Mouse (Mus musculus): ENCODE data around the gene Ugt1a9.

Ugt1a9 gene

DNA sequence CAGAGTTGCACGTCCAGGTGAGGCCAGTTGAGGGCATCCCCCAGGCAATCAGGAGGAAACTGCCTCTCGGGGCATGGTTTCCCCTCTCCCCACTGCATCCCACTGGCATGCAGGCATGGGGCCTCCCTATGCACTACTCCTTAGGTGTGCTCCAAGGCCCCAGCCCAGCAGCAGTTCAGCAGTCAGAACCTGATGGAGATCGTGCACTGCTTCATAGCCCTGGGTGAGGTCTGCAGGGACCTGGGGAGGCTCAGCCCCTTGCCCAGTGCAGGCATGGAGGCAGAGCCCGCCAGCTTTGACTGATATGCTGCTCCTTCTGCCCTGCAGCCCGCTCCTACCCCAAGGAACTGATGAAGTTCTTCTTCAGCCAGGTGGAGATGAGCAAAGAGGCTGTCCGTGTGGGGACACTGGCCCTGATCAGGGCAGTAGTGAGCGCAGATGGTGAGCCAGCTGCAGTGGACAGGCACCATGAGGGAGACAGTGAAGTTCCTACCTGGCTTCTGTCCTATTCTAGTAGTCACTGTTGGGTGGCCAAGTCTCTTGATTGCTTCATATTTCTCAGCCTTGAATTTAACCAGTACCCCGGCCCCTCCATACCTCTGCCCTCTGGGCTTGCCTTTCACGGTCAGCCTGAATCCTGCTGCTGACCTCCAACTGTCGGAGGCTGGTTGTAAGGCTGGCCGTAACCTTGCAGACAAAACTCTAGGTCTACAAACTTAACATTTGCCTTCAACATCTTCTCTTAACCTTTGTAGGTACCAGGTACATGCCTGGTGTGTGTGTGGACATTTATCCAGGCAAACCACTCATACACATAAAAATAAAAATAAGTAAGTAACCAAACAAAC lies 164.7 kb downstream of the Ugt1a9 start:
- peak in 1 of 2 experiments; percentile 27 for DNase-seq (ENCODE audit: low spot score in 2 of 2)

DNA sequence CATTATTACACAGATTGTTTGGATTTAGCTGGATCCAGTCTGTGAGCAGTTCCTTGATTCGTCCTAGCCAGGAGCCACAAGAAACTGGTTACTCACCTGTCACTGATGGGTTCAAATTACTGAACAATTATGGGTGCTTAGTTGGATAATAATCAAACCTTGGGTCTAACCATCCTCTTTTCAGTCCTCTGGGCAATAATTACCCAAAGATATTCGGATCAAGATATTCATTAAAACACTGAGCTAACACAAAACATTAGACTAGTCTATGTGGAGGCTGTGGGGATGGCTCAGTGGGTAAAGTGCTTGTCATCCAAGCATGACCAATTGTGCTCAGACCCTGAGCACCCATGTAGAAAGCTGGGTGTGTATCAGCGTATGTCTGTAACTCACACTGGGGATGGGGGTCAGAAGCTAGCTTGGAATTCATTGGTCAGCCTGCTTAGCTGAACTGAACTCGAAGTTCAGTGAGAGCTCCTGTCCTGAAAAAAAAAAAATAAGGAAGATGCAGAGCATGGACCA lies 165.4 kb downstream of the Ugt1a9 start:
- peak in 1 of 2 experiments; percentile 8 for DNase-seq (ENCODE audit: low spot score in 2 of 2)

DNA sequence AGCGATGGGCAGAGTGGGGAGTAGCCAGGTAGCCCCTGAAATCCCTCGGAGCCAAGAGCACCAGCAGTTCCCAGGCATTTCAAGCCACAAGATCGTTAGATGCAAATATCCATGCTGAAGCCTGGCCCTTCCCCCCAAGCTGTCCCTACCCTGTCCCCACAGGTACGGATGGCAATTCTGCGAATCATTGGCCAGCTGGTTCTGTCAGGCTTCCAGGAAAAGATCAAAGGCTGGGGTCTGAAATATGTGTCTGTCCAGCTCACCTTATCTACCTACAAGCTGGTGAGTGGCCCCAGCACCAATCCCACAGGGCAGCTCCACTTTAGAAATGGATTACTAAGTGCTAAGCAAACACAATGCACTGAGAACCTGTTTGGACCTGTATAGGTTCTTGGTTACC lies 166.7 kb downstream of the Ugt1a9 start:
- DNase-seq (ENCODE audit: low spot score in 2 of 2): peak in 1 of 2 experiments; percentile 25

DNA sequence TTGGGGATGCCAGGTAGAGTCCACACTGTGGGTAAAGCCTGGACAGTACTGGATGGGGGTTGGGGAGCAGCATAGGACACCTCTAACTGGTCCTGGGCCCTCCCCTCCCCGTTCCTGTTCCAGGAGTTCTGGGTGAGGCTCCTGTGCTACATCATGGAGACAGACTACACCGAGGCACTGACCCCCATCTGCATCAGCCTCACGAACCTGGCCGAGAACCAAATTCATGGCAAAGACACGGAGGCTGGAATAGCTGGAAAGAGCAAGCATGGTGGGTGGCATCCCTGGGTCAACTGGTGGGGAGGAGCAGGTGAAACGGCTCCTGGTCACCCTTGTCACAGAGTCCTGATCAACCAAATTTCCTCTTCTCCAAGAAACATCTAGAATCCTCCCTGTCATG lies 168.2 kb downstream of the Ugt1a9 start:
- DNase-seq (ENCODE audit: low spot score in 2 of 2): peak in 1 of 2 experiments; percentile 34

DNA sequence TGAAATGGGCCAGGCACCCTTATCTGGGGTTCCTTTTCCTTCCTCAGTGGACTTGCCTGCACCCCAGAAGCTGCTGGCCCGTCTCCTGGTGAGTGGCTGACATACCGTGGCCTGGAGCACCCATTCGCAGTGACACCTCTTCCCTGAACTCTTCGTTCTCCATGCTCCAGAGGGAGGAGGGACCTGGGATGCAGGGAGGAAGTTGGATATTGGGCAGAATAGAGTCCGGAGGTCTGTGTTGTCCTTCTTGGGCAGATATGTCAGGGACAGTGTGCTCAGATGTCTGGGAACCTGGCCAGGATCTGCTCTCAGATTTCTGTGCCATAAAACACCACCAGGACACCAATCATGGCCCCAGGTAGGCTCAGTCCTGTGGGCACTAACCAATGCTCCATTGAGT lies 169.5 kb downstream of the Ugt1a9 start:
- DNase-seq (ENCODE audit: low spot score in 2 of 2): peak in 1 of 2 experiments; percentile 21

DNA sequence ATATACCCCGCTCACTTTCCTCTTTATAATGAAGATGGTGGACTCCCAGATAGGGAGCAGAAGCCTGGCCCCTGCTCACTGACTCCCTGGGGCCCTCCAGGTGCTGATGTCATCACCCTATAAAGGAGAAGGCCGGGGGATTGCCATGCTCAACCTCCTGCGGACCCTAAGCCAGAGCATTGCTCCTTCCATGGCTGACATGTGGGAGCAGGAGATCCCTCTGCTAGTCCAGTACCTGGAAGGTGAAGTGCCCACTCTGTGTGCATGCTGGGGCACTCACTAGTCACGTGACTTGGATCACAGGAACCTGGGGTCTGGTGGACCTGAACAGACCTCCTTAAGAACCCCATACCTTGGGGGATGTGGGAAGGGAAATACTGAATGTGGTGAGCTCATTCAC lies 170.0 kb downstream of the Ugt1a9 start:
- DNase-seq (ENCODE audit: low spot score in 2 of 2): peak in 1 of 2 experiments; percentile 27

DNA sequence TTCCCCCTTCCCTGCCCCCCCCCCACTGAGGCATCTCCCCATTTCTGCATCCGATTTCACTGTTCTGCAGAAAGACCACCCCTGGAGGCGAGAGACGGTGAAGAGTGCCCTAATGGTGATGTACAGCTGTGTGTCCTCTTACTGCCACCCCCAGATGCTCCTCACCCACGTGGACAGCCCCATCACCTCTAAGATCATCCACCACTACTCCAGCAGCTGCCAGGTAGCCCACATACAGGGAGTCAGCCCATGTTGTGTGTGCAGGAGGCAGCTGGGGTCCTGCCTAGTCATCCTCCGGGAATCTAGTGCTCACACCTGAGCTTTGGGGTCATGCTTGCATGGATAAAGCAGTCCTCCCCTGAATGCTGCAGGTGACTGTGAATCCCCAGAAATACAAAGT lies 173.3 kb downstream of the Ugt1a9 start:
- peak in 1 of 2 experiments; percentile 25 for DNase-seq (ENCODE audit: low spot score in 2 of 2)

DNA sequence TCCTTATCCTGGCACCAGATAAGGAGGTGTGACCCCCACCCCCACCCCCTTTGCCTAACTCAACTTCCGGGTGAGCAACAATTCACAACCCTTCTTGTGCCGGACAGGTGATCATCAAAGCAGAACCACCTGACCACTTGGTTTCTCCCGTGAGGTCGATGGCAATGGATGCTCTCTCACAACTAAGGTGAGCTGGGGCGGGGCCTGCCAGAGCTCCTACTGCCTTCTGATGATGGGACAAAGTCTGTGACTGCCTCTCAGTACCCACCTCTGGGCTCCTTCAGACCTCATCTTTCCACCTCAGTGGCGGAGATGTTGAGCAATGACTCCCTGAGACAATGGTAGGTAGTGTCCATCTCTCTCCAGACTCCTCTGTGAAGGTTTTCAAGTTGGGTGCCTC lies 175.3 kb downstream of the Ugt1a9 start:
- peak in 1 of 2 experiments; percentile 32 for DNase-seq (ENCODE audit: low spot score in 2 of 2)

DNA sequence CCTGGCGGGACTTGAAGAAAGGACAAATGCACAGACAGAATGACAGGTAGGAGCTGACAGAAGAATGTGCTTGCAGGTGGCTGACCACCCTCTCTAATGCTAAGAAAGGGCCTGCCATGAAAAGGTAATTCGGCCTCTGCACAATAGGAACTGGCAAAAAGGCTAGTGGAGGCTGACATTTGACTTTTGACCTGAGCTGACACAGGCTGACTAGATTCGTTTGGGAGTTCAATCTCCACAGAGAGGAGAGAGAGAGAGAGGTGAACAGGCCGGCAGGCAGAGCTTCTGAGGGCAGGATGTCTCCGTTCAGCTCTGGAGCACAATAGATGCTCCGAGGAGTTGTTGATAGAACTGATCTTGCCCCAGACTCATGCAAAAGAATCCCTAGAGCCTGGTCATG lies 175.8 kb downstream of the Ugt1a9 start:
- no peak for DNase-seq (ENCODE audit: low spot score in 2 of 2)

DNA sequence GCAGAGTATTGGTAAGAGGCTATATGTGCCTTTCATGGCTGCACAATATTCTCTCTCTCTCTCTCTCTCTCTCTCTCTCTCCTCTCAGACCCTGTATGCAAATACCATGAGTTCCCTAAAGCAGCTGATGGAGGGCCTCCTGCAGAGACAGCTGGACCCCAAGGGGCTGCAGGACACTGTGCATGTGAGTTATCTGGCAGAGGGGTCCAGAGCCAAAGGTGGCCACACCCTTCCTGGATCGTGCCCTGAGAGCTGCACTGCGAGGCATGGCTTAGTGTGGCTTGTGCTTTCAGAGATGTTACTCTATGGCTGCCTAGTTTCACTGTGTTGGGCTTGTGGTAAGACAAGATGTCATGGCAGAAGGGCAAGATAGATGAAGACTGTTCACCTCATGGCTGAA lies 177.1 kb downstream of the Ugt1a9 start:
- peak in 1 of 2 experiments; percentile 26 for DNase-seq (ENCODE audit: low spot score in 2 of 2)

DNA sequence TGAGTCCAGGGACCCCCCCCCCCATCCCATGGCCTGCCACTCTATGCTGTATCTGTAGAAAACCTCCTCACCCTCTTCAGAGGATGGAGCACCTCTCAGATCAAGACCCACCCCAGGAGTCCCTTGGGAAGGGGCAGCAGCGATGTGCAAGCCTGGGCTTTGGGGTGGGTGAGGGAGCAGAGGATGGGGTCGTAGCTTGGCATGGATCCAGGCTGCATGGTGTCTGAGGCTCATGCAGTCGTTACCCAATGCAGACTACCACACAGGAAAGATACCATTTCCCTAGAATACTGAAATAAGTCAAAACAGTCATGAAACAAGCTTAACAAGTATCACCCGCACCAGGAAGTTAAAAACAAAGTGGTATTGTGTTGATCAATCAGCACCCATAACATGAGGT lies 178.1 kb downstream of the Ugt1a9 start:
- DNase-seq (ENCODE audit: low spot score in 2 of 2): no peak

DNA sequence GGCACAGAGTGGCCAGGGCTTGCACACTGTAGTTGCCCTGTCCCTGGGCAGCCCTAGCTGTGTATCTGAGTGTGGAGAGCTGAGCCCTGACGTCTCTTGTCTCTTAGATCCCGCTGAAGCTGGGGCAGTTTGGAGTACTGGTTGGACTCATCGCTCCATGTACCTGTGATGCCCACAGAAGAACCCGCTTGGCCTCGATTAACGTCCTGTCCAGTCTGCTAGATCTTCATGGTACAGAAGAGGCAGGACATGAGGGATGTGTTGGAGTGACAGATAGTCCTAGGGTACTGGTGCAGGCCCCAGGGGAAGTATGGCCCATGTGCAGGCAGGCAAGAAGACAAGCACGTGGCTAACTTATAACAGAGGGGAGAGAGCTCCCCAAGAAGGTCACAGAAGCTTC lies 179.0 kb downstream of the Ugt1a9 start:
- no peak for DNase-seq (ENCODE audit: low spot score in 2 of 2)

DNA sequence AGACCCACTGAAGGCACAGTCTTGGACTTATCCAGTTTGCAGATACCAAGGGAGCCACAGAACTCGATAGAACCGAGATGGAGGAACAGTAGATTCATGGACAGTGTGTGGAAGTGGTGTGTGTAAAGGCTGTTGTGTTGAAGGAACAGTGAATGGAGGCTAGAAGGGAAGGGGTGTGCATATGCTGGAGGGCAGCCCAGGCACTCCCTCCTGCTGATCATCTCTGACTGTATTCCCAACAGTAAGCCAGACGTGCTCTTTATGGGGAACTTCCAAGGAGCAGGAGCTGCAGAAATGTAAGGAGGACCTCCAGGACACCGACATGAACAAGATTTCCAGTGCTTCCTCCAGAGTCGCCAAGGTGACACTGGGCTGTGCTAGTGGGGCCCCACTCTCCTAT lies 179.4 kb downstream of the Ugt1a9 start:
- DNase-seq (ENCODE audit: low spot score in 2 of 2): no peak

DNA sequence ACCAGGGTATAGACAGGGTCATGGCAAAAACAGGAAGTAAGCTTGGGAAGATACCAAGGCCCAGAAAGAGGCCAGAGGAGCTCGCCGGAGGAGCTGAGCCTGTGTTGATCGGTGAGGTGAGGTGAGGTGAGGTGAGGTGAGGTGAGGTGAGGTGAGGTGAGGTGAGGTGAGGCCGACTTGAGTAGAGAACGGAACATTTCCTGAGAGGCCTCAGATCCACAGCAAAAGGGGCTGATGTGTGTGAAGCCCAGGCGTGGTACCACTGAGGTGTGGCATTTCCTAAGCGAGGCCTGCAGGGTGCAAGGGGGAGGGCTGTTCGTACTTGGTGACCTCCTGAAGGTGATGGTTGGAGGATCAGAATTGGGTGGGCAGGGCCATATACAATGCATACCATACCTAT lies 182.5 kb downstream of the Ugt1a9 start:
- DNase-seq (ENCODE audit: low spot score in 2 of 2): no peak

DNA sequence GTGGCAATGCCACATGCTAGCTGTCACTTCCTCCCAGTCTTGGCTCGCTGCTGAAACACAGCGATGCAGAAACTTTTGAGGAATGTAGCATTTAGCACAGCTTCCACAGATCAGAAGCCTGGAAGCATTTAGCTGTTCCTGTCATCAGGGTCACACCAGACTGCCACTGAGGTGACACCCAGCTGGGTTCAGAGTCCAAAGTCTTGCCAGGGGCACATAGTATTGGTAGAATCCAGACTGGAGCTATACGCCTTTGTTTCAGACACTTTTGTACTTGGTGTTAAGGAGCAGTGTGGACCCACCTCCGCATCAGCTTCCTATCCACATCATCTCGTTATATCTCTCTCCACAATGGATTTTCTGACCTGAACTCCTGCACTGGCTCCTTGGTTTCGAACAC lies 182.9 kb downstream of the Ugt1a9 start:
- no peak for DNase-seq (ENCODE audit: low spot score in 2 of 2)

DNA sequence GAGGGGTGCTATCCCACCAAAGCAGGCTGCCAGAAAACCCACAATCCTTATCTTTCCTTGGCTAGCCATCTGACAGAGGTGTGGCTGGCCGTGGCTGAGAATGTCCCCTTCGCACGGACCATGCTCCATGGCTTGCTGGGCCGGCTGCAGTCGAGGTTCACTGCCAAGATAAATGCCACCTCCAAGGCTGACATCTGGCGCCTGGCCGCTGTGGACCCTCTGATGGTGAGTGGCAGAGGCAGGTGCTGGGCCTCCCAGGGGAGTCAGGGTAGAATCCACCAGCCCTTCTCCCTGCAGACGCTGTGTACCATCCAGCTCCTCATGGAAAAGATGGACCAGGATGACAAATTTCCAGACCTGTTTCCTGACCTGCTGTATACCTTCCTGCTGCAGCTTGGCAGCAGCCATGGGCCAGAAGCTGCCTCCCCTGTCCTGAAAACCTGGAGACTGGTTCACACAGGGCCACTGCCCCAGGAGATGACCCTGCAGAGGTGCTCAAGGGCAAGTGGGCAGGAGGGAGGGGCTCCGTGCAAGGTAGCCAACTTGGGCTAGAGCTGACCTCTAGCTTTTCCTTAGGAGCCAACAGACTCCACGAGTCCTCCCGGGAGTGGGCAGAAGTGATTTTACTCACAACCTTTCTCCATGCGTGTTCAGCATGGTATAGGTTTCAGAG lies 184.3 kb downstream of the Ugt1a9 start:
- DNase-seq (ENCODE audit: low spot score in 2 of 2): no peak

DNA sequence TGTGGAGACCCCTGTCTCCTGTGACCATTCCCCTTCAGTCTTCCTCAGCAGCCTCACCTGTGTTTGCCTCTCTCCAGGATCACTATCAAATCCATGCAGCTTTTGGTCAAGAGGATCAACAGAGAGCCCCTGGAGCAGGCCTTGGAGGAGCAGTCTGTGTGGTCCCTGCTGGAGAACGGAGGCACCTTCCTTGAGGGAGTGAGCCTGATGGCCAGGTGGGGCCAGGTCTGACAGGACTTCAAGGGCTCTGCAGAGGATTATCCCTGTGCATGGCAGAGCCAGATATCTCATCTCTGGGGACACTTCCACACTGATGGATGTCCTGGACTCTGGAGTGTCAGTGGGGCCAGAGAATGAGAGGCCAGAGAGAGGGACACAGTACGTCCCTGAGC lies 184.9 kb downstream of the Ugt1a9 start:
- DNase-seq (ENCODE audit: low spot score in 2 of 2): no peak

DNA sequence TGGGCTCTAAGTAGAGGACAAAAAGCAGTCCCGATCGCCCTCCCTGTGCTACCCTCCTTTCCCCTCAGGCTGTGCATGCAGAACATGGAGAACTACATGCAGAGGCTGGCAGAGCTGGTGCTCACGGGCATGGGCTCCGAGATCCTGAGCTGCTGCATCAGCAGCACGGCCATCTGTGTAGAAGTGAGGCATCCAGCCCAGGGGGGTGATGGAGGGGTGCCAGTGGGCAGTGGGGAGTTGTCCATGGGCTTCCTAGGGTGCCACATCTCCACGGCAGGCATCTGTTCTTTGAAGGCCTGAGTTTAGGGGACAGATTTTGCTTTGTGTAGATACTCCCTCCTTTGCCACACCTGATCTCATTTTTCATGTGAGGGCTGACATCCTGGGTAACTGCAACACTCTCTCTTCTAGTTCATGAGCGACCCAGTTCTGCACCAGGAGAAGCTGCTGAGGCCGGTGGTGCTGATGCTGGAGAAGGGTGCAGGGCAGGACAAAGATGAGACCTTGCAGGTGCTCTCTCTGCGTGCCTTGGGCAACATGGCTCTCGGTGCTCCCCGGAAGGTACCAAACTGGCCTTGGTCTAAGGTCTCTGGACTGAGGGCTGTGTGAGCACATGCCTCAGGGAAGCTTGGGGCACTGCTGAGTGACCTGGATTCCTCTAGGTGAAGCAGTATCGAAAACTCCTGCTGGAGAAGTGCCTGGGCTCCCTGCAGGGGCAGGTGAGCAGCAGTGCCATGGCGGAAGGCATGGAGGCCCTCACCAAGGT lies 185.6 kb downstream of the Ugt1a9 start:
- no peak for DNase-seq (ENCODE audit: low spot score in 2 of 2)

DNA sequence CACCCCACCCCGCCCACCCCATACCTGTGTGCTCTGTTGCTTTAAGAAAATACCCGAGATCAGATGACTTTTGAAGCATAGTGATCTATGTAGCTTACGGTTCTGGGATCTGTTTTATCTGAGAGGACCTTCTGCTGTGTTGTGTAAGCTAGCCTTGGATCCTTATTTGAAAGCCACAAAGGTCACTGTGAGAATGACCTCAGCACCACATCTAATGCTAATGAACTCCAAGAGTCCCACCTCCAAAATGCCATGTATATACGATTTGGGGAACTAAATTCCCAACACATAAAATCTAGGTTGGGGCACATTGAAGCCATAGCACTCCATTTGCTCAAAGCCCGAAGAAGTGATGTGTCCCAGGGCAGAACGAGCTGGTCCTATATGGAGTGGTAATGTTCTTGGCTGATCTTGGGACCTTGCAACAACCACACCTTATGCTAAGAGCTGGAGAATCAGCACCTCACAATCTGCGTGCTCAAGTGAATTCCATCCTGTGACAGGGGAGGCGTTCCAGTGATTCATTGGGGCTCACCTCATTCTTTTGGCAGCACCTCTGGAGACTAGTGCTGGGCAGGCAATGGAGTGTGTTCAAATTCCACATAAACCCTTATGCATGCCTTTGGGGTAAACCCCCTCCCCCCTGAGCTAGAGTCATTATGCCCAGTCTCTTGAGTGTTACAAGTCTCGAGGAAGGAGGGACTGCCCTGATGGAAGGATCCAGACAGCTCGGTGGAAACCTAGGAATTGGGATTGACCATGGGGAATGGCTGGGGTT lies 186.5 kb downstream of the Ugt1a9 start:
- no peak for DNase-seq (ENCODE audit: low spot score in 2 of 2)

DNA sequence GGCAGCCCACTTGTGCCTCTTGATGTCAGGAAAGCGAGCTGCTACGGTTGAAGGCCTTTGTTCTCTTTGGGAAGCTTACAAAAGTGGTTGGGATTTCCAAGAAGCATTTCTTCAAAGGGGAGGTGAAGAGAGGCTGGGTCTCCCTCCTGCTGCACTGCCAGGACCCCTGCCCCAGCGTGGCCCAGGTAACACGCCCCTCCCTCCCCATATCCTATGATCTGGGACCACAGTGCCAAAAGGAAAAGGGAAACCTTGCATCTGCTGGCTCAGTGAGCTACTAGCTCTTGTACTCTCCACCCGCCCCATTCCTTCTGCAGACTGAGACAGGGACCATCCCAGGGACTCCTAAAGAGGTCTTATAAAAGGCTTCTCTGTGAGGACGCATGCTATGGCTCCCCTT lies 187.1 kb downstream of the Ugt1a9 start:
- DNase-seq (ENCODE audit: low spot score in 2 of 2): no peak

DNA sequence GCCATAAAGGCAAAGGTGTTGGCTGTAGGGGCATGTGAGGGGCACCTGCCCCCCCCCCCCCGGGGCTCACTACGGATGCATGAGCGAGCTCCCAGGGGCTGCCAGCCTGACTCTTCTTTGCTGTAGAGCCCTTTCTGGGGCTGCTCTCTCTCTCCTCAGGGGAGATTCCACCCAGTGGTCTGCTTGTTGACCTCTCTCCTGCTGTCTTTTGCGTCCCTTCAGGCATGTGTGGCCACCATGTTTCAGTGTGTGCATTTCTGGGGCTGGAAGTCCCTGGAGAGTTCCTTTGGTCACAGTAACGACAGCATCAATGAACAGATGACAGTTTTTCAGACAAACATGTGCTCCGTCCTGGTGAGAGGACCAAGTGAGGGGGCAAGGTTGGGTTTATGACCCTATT lies 187.8 kb downstream of the Ugt1a9 start:
- DNase-seq (ENCODE audit: low spot score in 2 of 2): no peak

Data from spleen, postnatal 14 days (tissue).